Mouse (Mus musculus): ENCODE data around the gene Ehf. TPM values are rescaled to one million over a fixed set of nuclear protein-coding genes. Genes with fewer than 3 reads are reported as not detected.

Ehf gene
- polyA plus RNA-seq, 1 experiment from 2014 or later = 19.2 TPM

DNA sequence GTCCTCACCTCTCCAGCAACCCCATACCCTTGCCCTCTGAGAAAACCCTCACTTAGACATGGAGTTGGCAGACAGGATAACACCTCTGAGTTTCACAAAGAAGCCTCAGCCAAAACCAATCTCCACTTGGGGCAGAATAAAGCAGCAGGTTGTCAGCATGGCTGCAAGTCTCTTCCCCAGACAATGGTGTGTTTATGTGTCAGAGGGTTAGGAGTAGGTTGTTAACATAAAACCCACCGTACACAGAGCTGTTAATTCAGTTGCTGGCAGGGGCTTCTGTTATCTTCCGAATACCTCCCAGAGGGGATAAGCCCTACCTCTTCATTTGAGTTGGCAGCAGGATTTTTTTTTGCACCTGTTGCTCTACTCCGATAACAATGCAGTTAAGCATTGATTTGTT, 9.9 kb downstream of the Ehf start:
- no peak overlapping the region for H3K27ac ChIP-seq
- no peak for ATAC-seq
- no peak overlapping the region for H3K4me3 ChIP-seq (replicated peaks)
- no peaks in the 10 kb centered on the region for H3K9me3 ChIP-seq
- peaks cover 25% of the 10 kb centered on the region for H3K4me1 ChIP-seq (replicated peaks)
- no peak overlapping the region for H3K9ac ChIP-seq
- 24% methylated on average over 3 of the region's 3 CpGs for WGBS
- H3K27me3 ChIP-seq (replicated peaks) = no peaks in the 10 kb centered on the region
- no peaks in the 10 kb centered on the region for H3K36me3 ChIP-seq
- no peak overlapping the region for H3K4me2 ChIP-seq (replicated peaks)

DNA sequence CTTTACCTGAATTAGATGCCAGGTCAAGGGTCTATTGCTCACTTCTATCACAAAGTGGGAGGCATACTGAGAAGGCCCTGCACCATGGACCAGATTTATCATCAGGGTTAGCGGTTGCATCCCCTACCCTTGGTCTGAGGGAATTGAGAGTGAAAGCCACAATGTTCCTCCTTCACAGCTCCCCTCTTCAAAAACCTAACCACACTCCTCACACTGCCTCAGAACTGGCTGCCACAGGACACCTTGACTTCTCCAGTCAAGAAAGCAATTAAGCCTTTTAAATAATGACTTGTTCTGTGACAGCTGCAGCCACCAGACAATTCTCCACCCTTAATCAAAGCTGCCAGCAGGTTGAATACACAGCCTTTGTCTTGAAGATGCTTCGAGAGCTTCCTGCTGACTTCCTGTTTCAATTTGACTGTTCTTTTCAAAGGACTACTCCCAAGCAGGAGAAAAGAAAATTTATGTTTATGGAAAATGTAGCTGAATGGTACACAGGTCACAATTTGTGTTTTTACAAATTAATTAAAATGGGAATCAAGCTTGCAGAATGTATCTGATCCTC, 12.3 kb downstream of the Ehf start:
- no peaks in the 10 kb centered on the region for H3K27me3 ChIP-seq (replicated peaks)
- H3K4me3 ChIP-seq (replicated peaks) = no peak overlapping the region
- H3K9me3 ChIP-seq = no peaks in the 10 kb centered on the region
- ATAC-seq = no peak
- H3K4me2 ChIP-seq (replicated peaks) = no peak overlapping the region
- no peaks in the 10 kb centered on the region for H3K36me3 ChIP-seq
- H3K9ac ChIP-seq = no peak overlapping the region
- peaks cover 23% of the 10 kb centered on the region for H3K4me1 ChIP-seq (replicated peaks)
- H3K27ac ChIP-seq = no peak overlapping the region
- 60% methylated on average over 2 of the region's 2 CpGs for WGBS

DNA sequence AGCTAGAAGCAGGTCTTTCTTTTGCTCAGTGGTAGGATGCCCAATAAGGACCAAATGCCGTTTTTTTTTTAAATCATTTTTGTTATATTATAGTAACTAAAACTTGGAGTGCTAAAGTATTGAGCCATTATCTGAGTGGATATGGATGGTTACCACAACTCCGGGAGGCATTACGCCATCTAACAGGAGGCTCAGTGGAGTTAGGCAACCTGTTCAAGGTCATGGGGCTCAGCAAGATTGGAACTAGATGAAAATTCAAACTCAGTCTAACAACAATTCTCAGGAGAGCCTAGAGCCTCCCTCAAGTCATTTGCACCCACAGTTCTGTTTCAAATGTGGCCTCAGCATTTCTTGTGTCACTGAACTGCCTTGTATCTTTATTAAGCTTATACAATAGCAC, 12.9 kb downstream of the Ehf start:
- H3K9me3 ChIP-seq = no peaks in the 10 kb centered on the region
- no peak overlapping the region for H3K4me2 ChIP-seq (replicated peaks)
- H3K9ac ChIP-seq = no peak overlapping the region
- H3K36me3 ChIP-seq = no peaks in the 10 kb centered on the region
- H3K4me1 ChIP-seq (replicated peaks) = peaks cover 17% of the 10 kb centered on the region
- H3K27ac ChIP-seq = no peak overlapping the region
- no peak for ATAC-seq
- no peak overlapping the region for H3K4me3 ChIP-seq (replicated peaks)
- no peaks in the 10 kb centered on the region for H3K27me3 ChIP-seq (replicated peaks)
- 80% methylated on average over 3 of the region's 3 CpGs for WGBS

- no peaks in the 10 kb centered on the region for H3K27me3 ChIP-seq (replicated peaks)
- no peak for ATAC-seq
- peaks cover 13% of the 10 kb centered on the region for H3K4me1 ChIP-seq (replicated peaks)
- no peak overlapping the region for H3K27ac ChIP-seq
- WGBS = 56% methylated on average over 7 of the region's 7 CpGs
- H3K4me2 ChIP-seq (replicated peaks) = no peak overlapping the region
- no peak overlapping the region for H3K9ac ChIP-seq
- H3K4me3 ChIP-seq (replicated peaks) = no peak overlapping the region
- no peaks in the 10 kb centered on the region for H3K36me3 ChIP-seq
- H3K9me3 ChIP-seq = no peaks in the 10 kb centered on the region
These were observed 13.6 kb downstream of the Ehf start for GRCm38 (mm10) chr2:103289407-103289950.

GRCm38 (mm10) chr2:103287716-103288115, 15.4 kb downstream of the Ehf start:
- WGBS = 86% methylated on average over 5 of the region's 5 CpGs
- H3K27me3 ChIP-seq (replicated peaks) = no peaks in the 10 kb centered on the region
- H3K9ac ChIP-seq = no peak overlapping the region
- ATAC-seq = no peak
- no peak overlapping the region for H3K4me2 ChIP-seq (replicated peaks)
- H3K9me3 ChIP-seq = no peaks in the 10 kb centered on the region
- H3K36me3 ChIP-seq = no peaks in the 10 kb centered on the region
- H3K27ac ChIP-seq = no peak overlapping the region
- no peak overlapping the region for H3K4me3 ChIP-seq (replicated peaks)
- H3K4me1 ChIP-seq (replicated peaks) = peaks cover 9% of the 10 kb centered on the region

GRCm38 (mm10) chr2:103285561-103285960, 17.5 kb downstream of the Ehf start:
- ATAC-seq = peak; percentile 95
- peak overlapping the region; percentile 31; the same call in 1 of the 2 replicates for H3K4me2 ChIP-seq (replicated peaks)
- no peaks in the 10 kb centered on the region for H3K36me3 ChIP-seq
- no peaks in the 10 kb centered on the region for H3K27me3 ChIP-seq (replicated peaks)
- H3K4me1 ChIP-seq (replicated peaks) = peaks cover 12% of the 10 kb centered on the region
- H3K9me3 ChIP-seq = no peaks in the 10 kb centered on the region
- no peak overlapping the region for H3K9ac ChIP-seq
- 31% methylated on average over 2 of the region's 2 CpGs for WGBS
- no peak overlapping the region for H3K4me3 ChIP-seq (replicated peaks)
- peak overlapping the region; percentile 79 for H3K27ac ChIP-seq

- 58% methylated on average over 8 of the region's 8 CpGs for WGBS
- no peak overlapping the region for H3K9ac ChIP-seq
- H3K4me1 ChIP-seq (replicated peaks) = peaks cover 6% of the 10 kb centered on the region
- H3K36me3 ChIP-seq = no peaks in the 10 kb centered on the region
- no peaks in the 10 kb centered on the region for H3K27me3 ChIP-seq (replicated peaks)
- no peak for ATAC-seq
- no peak overlapping the region for H3K27ac ChIP-seq
- no peak overlapping the region for H3K4me3 ChIP-seq (replicated peaks)
- H3K9me3 ChIP-seq = no peaks in the 10 kb centered on the region
- H3K4me2 ChIP-seq (replicated peaks) = no peak overlapping the region
These were observed 19.3 kb downstream of the Ehf start for GRCm38 (mm10) chr2:103283730-103284129.

DNA sequence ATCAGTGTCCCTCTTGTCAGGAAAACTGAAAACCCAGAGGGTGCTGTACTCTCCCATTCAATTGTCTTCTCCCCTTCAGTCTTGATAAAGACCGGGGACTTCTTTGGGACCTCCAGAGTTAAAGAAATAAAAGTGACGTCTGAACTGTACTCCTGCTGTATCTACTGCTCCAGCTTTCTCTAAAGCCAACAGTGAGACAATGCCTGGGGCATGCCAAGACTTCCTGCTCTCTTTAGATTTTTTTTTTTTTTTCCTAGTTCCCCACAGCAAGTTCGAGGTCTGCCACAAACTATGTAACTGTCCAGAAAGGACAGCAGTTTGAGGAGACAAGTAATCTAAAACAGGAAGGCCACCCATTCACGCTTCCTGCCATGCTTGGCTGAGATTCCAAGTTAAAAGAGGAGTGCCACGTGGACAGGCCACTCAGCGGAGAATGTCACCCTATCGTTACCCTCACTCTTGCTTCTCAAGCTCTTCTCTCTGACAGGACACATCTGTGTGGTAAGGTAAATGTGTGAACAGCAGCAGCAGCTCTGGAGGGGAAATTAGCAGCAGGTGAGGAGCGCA, 20.8 kb downstream of the Ehf start:
- no peaks in the 10 kb centered on the region for H3K27me3 ChIP-seq (replicated peaks)
- H3K4me1 ChIP-seq (replicated peaks) = peaks cover 6% of the 10 kb centered on the region
- H3K27ac ChIP-seq = no peak overlapping the region
- no peaks in the 10 kb centered on the region for H3K36me3 ChIP-seq
- H3K9ac ChIP-seq = no peak overlapping the region
- H3K4me3 ChIP-seq (replicated peaks) = no peak overlapping the region
- 59% methylated on average over 8 of the region's 8 CpGs for WGBS
- no peak overlapping the region for H3K4me2 ChIP-seq (replicated peaks)
- H3K9me3 ChIP-seq = no peaks in the 10 kb centered on the region
- no peak for ATAC-seq

- H3K27me3 ChIP-seq (replicated peaks) = no peaks in the 10 kb centered on the region
- H3K4me2 ChIP-seq (replicated peaks) = no peak overlapping the region
- no peak overlapping the region for H3K27ac ChIP-seq
- no peak overlapping the region for H3K9ac ChIP-seq
- no peak overlapping the region for H3K4me3 ChIP-seq (replicated peaks)
- H3K36me3 ChIP-seq = no peaks in the 10 kb centered on the region
- 83% methylated on average over 1 of the region's 1 CpGs for WGBS
- peaks cover 6% of the 10 kb centered on the region for H3K4me1 ChIP-seq (replicated peaks)
- ATAC-seq = no peak
- no peaks in the 10 kb centered on the region for H3K9me3 ChIP-seq
These were observed 23.2 kb downstream of the Ehf start for GRCm38 (mm10) chr2:103279927-103280326.

GRCm38 (mm10) chr2:103278476-103278875, 24.6 kb downstream of the Ehf start:
- Histone ChIP-seq H3K4me3 (replicated peaks) (no peak overlapping the region), H3K27me3 (replicated peaks) (no peaks in the 10 kb centered on the region), H3K4me1 (replicated peaks) (peaks cover 3% of the 10 kb centered on the region; the same call in 1 of the 2 replicates), H3K4me2 (replicated peaks) (no peak overlapping the region), H3K36me3 (no peaks in the 10 kb centered on the region), H3K9ac (no peak overlapping the region), H3K27ac (no peak overlapping the region), H3K9me3 (no peaks in the 10 kb centered on the region)
- 57% methylated on average over 1 of the region's 1 CpGs for WGBS
- peak; percentile 58 for ATAC-seq

DNA sequence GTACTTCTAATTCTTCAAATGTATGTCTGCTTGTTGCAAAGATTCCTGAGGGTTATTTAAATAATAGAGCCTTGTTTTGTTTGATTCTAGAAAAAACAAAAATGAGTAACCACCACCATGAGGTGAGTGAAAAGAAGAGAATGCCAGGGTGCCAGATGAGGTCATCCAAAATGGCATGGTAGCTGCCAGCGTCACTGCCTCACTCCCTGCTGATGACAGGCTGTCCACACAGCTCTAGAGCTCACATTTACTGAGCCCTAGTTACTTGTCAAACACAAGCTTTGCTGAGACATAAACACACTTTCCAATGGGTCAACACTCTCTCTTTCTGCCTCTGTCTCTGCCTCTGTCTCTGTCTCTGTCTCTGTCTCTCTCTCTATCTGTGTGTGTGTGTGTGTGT, 25.3 kb downstream of the Ehf start:
- ATAC-seq = no peak
- Histone ChIP-seq H3K4me3 (replicated peaks) (no peak overlapping the region), H3K9ac (no peak overlapping the region), H3K9me3 (no peaks in the 10 kb centered on the region), H3K27me3 (replicated peaks) (no peaks in the 10 kb centered on the region), H3K27ac (no peak overlapping the region), H3K4me2 (replicated peaks) (no peak overlapping the region), H3K36me3 (no peaks in the 10 kb centered on the region), H3K4me1 (replicated peaks) (peaks cover 3% of the 10 kb centered on the region; the same call in 1 of the 2 replicates)
- 61% methylated on average over 1 of the region's 1 CpGs for WGBS

DNA sequence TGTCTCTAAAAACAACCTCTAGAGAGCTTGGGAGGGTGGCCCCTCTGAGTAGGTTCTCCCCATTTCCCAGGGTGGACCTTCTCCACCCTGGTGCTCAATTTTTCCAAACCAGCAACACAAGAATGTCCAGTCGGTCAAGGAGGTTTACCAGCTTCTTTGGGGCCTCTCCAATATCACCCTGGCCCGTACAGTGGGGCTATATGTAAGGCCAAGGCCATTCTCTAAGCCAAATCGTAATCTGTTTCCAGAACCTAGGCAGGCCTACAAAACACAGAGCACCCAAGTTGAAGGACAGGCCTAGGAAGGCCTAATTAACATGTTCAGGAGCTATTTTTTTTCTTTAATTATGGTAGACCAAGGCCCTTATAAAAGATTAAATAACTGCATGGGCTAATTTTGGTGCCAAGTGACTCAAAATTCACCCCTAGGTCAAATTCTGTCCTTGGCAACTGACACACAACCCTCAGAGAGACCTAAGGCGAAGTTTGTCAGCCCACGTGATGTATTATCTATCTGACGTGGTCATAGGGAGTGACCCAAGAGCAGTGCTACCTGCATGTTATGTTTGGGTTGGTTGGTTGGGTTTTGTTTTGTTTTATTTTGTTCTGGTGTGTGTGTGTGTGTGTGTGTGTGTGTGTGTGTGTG, 27.6 kb downstream of the Ehf start:
- Histone ChIP-seq H3K36me3 (no peaks in the 10 kb centered on the region), H3K9ac (no peak overlapping the region), H3K27ac (no peak overlapping the region), H3K27me3 (replicated peaks) (no peaks in the 10 kb centered on the region), H3K4me2 (replicated peaks) (no peak overlapping the region), H3K4me1 (replicated peaks) (no peaks in the 10 kb centered on the region), H3K9me3 (no peaks in the 10 kb centered on the region), H3K4me3 (replicated peaks) (no peak overlapping the region)
- WGBS = 86% methylated on average over 6 of the region's 6 CpGs
- ATAC-seq = no peak

GRCm38 (mm10) chr2:103274803-103275202, 28.3 kb downstream of the Ehf start:
- WGBS = 77% methylated on average over 2 of the region's 2 CpGs
- no peak overlapping the region for H3K4me3 ChIP-seq (replicated peaks)
- H3K27ac ChIP-seq = no peak overlapping the region
- no peak for ATAC-seq
- H3K4me1 ChIP-seq (replicated peaks) = no peaks in the 10 kb centered on the region
- H3K9me3 ChIP-seq = no peaks in the 10 kb centered on the region
- no peak overlapping the region for H3K9ac ChIP-seq
- no peaks in the 10 kb centered on the region for H3K36me3 ChIP-seq
- H3K27me3 ChIP-seq (replicated peaks) = no peaks in the 10 kb centered on the region
- no peak overlapping the region for H3K4me2 ChIP-seq (replicated peaks)
